Mouse (Mus musculus) heart, postnatal 0 days (tissue): Measurements from ENCODE around the gene Ccdc155.

Experiments
- CTCF ChIP-seq: IDR thresholded peaks from 2 replicates; pipeline ENCODE4 v1.5.1; 2016; ENCODE audit warnings: antibody characterized with exemption, control low read depth, low read depth
- EP300 ChIP-seq: IDR thresholded peaks from 2 replicates; pipeline ENCODE4 v1.6.1; 2016; ENCODE audit warnings: antibody characterized with exemption, low read depth

- TF ChIP-seq CTCF (no peak), EP300 (no peak)
These were observed 30.4 kb upstream of the Ccdc155 start for GRCm38 (mm10) chr7:45234922-45235571.
